Mouse (Mus musculus) splenic B cell, adult 2 months (primary cell): Measurements from ENCODE around the gene Bicral.
"Not testable (repeated sequence)": the region's sequence is repeated elsewhere in the genome, so short reads cannot be mapped to it uniquely, and the experiment has no call there.

ENCODE experiments used
- DNase-seq: peaks from one replicate; pipeline ENCODE4 v3.0.0-alpha.2; 2011; ENCODE audit warnings: low read depth, low spot score
- H3K27me3 ChIP-seq: 2 replicates; pipeline ENCODE4 v1.6.1; 2012; ENCODE audit warnings: mild to moderate bottlenecking, low read length, moderate library complexity, mixed read lengths; ENCODE audit not compliant: control insufficient read depth, poor library complexity, insufficient read depth, severe bottlenecking
- H3K36me3 ChIP-seq: 2 replicates; pipeline ENCODE4 v1.6.1; 2012; ENCODE audit warnings: mild to moderate bottlenecking, low read length, moderate library complexity, mixed read lengths; ENCODE audit not compliant: control insufficient read depth, poor library complexity, insufficient read depth, severe bottlenecking

Gene Bicral

GRCm38 (mm10) chr17:46857361-46857902 lies 850 bp downstream of the Bicral start:
- Histone ChIP-seq H3K36me3 (no peaks in the 10 kb centered on the region), H3K27me3 (no peaks in the 10 kb centered on the region)
- DNase-seq: peak; percentile 72

- no peaks in the 10 kb centered on the region for H3K36me3 ChIP-seq
- no peaks in the 10 kb centered on the region for H3K27me3 ChIP-seq
- DNase-seq: peak; percentile 87
Observed at GRCm38 (mm10) chr17:46856471-46857360, 1.6 kb downstream of the Bicral start.

- no peak for DNase-seq
- no peaks in the 10 kb centered on the region for H3K36me3 ChIP-seq
- no peaks in the 10 kb centered on the region for H3K27me3 ChIP-seq
Observed at GRCm38 (mm10) chr17:46856107-46856388, 2.2 kb downstream of the Bicral start.

- Histone ChIP-seq H3K36me3 (no peaks in the 10 kb centered on the region), H3K27me3 (no peaks in the 10 kb centered on the region)
- DNase-seq: peak; percentile 32
Observed at GRCm38 (mm10) chr17:46855328-46856106, 2.8 kb downstream of the Bicral start.

GRCm38 (mm10) chr17:46854640-46855110 lies 3.6 kb downstream of the Bicral start:
- DNase-seq: no peak
- Histone ChIP-seq H3K36me3 (no peaks in the 10 kb centered on the region), H3K27me3 (no peaks in the 10 kb centered on the region)

- H3K27me3 ChIP-seq: no peaks in the 10 kb centered on the region
- no peaks in the 10 kb centered on the region for H3K36me3 ChIP-seq
- no peak for DNase-seq
Observed at GRCm38 (mm10) chr17:46854096-46854495, 4.2 kb downstream of the Bicral start.

GRCm38 (mm10) chr17:46853281-46853680 lies 5.0 kb downstream of the Bicral start:
- no peaks in the 10 kb centered on the region for H3K27me3 ChIP-seq
- peak; percentile 31 for DNase-seq

GRCm38 (mm10) chr17:46852725-46853124 lies 5.6 kb downstream of the Bicral start:
- Histone ChIP-seq H3K27me3 (no peaks in the 10 kb centered on the region), H3K36me3 (peaks cover 1% of the 10 kb centered on the region; the same call in 1 of the 2 replicates)
- DNase-seq: peak; percentile 82

More at GRCm38 (mm10) chr17:46853281-46853680, 5.0 kb downstream of the Bicral start:
- H3K36me3 ChIP-seq: peaks cover 1% of the 10 kb centered on the region; the same call in 1 of the 2 replicates

GRCm38 (mm10) chr17:46847206-46847605 lies 11.1 kb downstream of the Bicral start:
- DNase-seq: no peak
- Histone ChIP-seq H3K27me3 (no peaks in the 10 kb centered on the region), H3K36me3 (peaks cover 1% of the 10 kb centered on the region; the same call in 1 of the 2 replicates)

- not testable (repeated sequence) for DNase-seq, H3K27me3 ChIP-seq, H3K36me3 ChIP-seq
Observed at GRCm38 (mm10) chr17:46846573-46846972, 11.7 kb downstream of the Bicral start.

GRCm38 (mm10) chr17:46845262-46845661 lies 13.0 kb downstream of the Bicral start:
- no peaks in the 10 kb centered on the region for H3K27me3 ChIP-seq
- H3K36me3 ChIP-seq: peaks cover 1% of the 10 kb centered on the region; the same call in 1 of the 2 replicates
- DNase-seq: no peak

GRCm38 (mm10) chr17:46844811-46845210 lies 13.5 kb downstream of the Bicral start:
- DNase-seq: no peak
- H3K36me3 ChIP-seq: peaks cover 1% of the 10 kb centered on the region; the same call in 1 of the 2 replicates
- no peaks in the 10 kb centered on the region for H3K27me3 ChIP-seq

GRCm38 (mm10) chr17:46843716-46844115 lies 14.6 kb downstream of the Bicral start:
- Histone ChIP-seq H3K27me3 (no peaks in the 10 kb centered on the region), H3K36me3 (no peaks in the 10 kb centered on the region; the same call in 1 of the 2 replicates)
- no peak for DNase-seq

GRCm38 (mm10) chr17:46843022-46843421 lies 15.3 kb downstream of the Bicral start:
- no peaks in the 10 kb centered on the region; the same call in 1 of the 2 replicates for H3K36me3 ChIP-seq
- no peaks in the 10 kb centered on the region for H3K27me3 ChIP-seq
- no peak for DNase-seq
